Mouse (Mus musculus): Measurements from ENCODE around the gene Cacna2d2.
A peak's percentile ranks its signal among the peaks of the same experiment; 100 is the strongest.

Gene Cacna2d2

GRCm38 (mm10) chr9:107399491-107399971, at the start of gene Cacna2d2:
Gene Cacna2d2, plus strand, starts transcription at chr9:107399612.
- DNase-seq (ENCODE audit: low read depth, low spot score): peak; percentile 78

- DNase-seq (ENCODE audit: low read depth, low spot score): no peak
Observed at GRCm38 (mm10) chr9:107354826-107355225, 44.6 kb upstream of the Cacna2d2 start.

DNA sequence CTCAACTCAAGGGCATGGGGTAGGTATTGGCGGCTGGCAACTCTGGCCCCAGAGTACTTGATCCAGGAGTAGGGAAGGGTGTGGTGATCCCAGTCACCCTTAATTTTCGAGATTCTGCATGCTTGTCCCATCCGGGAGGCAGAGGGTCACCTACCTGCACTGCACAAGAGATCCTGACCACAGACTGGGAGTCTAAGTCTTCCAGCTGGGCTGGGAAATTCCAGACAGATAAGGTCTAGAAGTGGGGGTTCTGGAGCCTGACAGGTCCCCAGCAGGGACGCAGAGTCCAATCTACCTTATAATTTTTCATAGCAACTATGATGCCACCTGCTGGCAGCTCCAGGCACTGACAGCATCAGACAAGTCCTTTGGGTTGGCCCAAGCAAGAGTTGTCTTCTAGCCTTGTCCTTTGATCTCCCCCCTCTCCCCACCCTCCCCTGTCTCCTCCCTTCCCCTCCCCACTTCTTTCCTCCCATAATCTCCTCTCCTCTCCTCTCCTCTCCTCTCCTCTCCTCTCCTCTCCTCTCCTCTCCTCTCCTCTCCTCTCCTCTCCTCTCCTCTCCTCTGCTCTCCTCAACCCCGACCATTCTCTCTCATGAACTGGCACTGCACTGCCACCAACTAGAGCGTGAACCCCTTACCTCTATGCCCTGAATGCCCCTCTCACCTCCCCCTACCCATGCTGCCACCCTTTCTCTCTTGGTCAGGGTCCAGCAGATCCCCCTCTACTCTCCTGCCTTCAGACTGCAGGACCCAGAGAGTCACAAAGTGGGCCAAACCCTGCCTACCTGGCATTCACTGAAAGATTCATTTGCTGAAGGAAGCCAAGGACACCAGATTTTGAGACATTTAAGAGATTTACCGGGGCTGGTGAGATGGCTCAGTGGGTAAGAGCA, 43.3 kb upstream of the Cacna2d2 start:
- DNase-seq (ENCODE audit: low read depth, low spot score): peak; percentile 69

GRCm38 (mm10) chr9:107357651-107358050, 41.8 kb upstream of the Cacna2d2 start:
- DNase-seq (ENCODE audit: low read depth, low spot score): peak; percentile 78

GRCm38 (mm10) chr9:107360989-107361388, 38.4 kb upstream of the Cacna2d2 start:
- DNase-seq (ENCODE audit: low read depth, low spot score): no peak

GRCm38 (mm10) chr9:107366644-107367043, 32.8 kb upstream of the Cacna2d2 start:
- DNase-seq (ENCODE audit: low read depth, low spot score): peak; percentile 59

DNA sequence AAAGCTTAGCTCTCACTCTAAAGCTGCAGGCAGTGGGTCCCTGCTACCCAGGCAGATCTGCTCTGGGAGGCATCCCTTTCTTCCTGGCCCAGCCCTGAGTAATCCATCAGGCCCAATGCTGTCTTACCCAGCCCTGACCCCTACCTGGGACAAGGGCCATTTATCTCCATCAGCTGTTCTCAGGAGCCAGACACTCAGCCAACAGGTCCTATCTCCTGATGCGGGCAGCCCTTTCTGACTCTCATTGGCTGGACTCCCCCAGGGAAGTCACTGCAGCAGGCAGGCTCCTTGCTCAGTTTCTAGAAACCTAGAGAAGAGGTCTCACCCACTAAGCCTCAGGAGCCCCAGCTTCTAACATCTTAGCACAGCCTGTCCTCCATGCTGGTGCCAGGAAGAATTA, 31.1 kb upstream of the Cacna2d2 start:
- no peak for DNase-seq (ENCODE audit: low read depth, low spot score)

GRCm38 (mm10) chr9:107369270-107370105, 29.9 kb upstream of the Cacna2d2 start:
- no peak for DNase-seq (ENCODE audit: low read depth, low spot score)

- no peak for DNase-seq (ENCODE audit: low read depth, low spot score)
Observed at GRCm38 (mm10) chr9:107370106-107370463, 29.3 kb upstream of the Cacna2d2 start.

DNA sequence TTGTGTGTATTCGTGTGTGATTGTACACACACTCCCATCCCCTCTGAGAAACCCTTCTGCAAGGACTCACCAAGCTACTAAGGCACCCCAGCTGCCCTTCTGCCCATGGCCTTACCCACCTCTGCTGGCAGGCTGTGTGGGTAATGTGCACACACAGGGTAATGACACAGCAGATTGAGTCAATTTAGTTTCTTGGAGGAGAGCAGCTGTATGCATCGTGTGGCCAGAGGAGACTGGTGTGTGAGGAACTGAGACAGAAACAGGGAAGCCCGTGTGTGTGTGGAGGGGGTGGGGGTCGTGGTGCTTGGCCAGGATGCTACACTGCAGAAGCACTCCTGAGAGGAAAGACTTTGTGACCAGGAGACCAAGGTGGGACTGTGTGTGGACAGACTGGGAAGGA, 27.0 kb upstream of the Cacna2d2 start:
- DNase-seq (ENCODE audit: low read depth, low spot score): no peak

- peak; percentile 95 for DNase-seq (ENCODE audit: low read depth, low spot score)
Observed at GRCm38 (mm10) chr9:107374623-107375022, 24.8 kb upstream of the Cacna2d2 start.

- peak; percentile 90 for DNase-seq (ENCODE audit: low read depth, low spot score)
Observed at GRCm38 (mm10) chr9:107375451-107375850, 24.0 kb upstream of the Cacna2d2 start.

DNA sequence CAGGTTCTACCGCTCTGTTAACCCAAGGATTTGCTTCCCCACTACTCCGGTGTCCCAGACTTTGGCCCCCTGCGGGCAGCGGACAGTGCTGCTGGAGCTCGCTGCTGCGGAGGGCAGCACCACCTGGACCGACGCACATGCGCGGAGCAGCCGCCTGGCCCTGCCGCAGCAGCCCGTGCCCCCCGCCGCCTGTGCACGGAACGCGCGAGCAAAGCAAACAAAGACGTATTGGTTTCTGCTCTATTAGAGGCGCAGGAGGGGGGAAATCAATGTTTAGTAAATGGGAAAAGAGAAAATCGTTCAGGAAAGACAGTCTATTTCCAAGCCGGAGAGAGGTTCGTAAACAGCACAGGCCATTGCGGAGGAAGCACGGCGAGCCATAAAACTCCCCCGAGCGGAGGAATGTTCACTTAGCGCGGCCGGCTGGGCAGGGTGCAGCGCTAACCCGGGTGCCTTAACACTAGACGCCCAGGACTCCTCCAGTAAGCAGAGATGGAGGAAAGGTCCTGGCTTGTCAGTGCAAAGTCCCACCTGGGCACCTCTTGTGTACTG, 21.4 kb upstream of the Cacna2d2 start:
- peak; percentile 26 for DNase-seq (ENCODE audit: low read depth, low spot score)

- peak; percentile 51 for DNase-seq (ENCODE audit: low read depth, low spot score)
Observed at GRCm38 (mm10) chr9:107381723-107382122, 17.7 kb upstream of the Cacna2d2 start.

DNA sequence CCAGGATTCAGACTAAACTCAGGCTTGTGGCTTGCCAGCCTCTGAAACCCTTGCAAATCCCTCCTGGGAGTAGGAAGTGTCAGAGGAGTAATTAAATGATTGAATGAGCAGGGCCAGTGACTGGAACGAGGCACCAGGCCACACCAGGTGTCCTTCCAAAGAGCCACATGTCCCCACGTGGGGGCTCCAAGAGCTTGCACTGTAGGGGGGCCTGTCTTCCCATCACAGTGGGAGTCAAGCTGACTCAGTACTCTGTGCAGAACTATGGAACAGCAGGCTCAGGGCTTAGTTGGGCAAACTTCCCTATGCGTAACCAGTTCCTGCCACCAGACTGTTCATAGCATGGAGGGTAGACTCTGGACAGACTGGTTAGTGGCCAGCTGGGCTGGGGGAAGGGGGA, 15.0 kb upstream of the Cacna2d2 start:
- no peak for DNase-seq (ENCODE audit: low read depth, low spot score)

GRCm38 (mm10) chr9:107386722-107387121, 12.7 kb upstream of the Cacna2d2 start:
- DNase-seq (ENCODE audit: low read depth, low spot score): peak; percentile 42

DNA sequence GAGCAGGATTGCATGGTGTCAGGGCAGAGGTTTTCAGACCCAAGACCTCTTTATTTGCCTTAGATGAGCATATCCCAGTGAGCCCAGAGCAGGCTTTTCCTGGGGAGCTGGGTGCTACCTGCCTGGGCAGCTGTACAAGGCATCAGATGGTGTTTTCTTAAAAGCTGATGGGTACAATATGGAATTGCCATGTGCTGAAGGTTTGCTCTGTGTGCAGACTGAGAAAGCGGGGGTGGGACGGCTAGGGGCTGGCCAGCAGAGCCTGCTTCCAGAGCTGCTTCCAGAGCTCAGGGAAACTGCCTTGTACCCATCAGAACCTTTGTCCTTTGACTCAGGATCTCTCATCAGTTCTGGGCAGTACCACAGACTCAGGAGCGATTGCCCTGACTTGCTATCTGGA, 11.7 kb upstream of the Cacna2d2 start:
- no peak for DNase-seq (ENCODE audit: low read depth, low spot score)

DNA sequence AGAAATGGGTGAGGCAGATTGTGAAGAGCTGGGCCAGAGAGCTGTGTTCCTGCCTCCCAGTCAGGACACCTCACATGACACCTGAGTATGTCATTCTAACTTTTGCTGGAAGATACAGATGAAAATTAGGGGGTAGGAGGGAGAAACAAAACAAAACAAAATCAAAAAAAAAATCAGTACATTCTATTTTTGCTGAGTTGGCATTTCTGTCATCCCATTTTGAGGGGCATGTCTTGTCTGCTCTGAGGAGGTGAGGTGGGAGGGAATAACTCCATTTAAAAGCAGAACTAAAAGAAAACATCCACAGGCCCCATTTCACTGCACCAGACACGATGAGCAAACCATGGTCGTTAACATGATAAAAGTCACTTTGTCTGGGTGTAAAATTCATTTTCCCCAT, 11.1 kb upstream of the Cacna2d2 start:
- DNase-seq (ENCODE audit: low read depth, low spot score): no peak

GRCm38 (mm10) chr9:107396397-107396796, 3.0 kb upstream of the Cacna2d2 start:
- peak; percentile 47 for DNase-seq (ENCODE audit: low read depth, low spot score)

GRCm38 (mm10) chr9:107398968-107399367, 444 bp upstream of the Cacna2d2 start:
- DNase-seq (ENCODE audit: low read depth, low spot score): no peak

DNA sequence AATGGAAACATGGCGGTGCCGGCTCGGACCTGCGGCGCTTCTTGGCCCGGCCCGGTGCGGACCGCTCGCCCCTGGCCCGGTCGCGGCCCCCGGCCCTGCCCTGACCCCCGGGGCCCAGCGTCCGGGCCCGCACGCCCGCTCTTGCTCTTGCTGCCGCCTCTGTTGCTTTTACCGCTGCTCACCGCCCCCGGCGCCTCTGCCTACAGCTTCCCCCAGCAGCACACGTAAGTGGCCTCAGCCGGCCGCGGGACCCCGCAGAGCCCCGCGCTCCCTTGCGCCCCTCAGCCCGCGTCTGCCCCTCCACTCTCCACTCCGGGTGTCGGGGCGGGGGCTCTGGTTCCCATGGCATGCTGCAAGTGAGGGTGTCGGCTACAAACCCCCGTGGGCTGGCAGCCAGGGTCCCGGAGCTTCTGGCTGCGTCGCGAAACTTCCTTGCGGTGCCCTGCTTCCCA, 674 bp downstream of the Cacna2d2 start:
- DNase-seq (ENCODE audit: low read depth, low spot score): peak; percentile 52

DNA sequence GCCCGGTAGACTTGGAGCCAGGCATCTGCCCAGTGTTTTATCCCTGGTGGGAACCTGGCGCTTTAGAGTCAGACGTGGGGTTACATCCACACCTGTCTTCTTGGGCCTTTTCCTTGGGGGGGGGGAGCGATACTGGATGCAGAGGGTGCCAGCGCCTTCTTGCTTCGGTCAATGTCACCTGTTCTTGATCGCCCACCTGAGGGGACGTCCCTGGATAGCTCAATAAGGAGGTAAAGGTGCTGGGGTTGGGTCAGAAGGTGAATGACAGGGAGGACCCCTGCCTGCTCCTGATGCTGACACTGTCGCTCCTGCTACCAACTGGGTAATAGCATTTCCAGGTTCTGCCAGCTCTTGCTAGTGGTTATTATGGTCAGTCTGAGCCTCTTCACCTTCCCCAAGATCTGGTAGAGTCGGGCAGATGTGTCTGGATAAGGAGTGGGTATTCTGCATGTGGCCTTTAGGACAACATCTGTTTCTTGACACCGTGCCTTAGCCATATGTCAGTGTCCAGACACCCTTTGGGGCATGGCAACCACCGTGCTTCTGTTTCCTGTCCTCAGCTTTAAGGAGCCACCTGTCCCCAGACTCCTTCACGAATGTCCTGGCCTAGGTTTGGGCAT, 1.4 kb downstream of the Cacna2d2 start:
- no peak for DNase-seq (ENCODE audit: low read depth, low spot score)

All from R1 (cell line).